Mouse (Mus musculus): ENCODE measurements at regions not wholly inside any gene's neighbourhood (a gene's known extent, or its start where the extent isn't known, plus 50 kb on each side); places are given as distances from the start of the nearest gene placed in this dataset.

GRCm38 (mm10) chr5:133676791-133677450, 422.6 kb upstream of the Castor2 start:
- no peak overlapping the region for H3K27ac ChIP-seq
- no peaks in the 10 kb centered on the region for H3K4me1 ChIP-seq (replicated peaks)
- no peak overlapping the region for H3K9ac ChIP-seq
- no peak overlapping the region for H3K4me2 ChIP-seq
- H3K27me3 ChIP-seq, result no peaks in the 10 kb centered on the region
- ATAC-seq (ENCODE audit: low read depth) (no peak), DNase-seq (no peak)
- H3K9me3 ChIP-seq (replicated peaks), result no peaks in the 10 kb centered on the region
- H3K36me3 ChIP-seq, result no peaks in the 10 kb centered on the region
- 79% methylated on average over 15 of the region's 15 CpGs for WGBS (ENCODE audit: insufficient replicate concordance)
- H3K4me3 ChIP-seq (replicated peaks), result no peak overlapping the region

GRCm38 (mm10) chr5:133675636-133676035, 423.9 kb upstream of the Castor2 start:
- H3K9ac ChIP-seq, result no peak overlapping the region
- H3K27me3 ChIP-seq, result no peaks in the 10 kb centered on the region
- DNase-seq (no peak), ATAC-seq (ENCODE audit: low read depth) (no peak)
- no peak overlapping the region for H3K4me3 ChIP-seq (replicated peaks)
- 33% methylated on average over 3 of the region's 3 CpGs for WGBS (ENCODE audit: insufficient replicate concordance)
- no peaks in the 10 kb centered on the region for H3K9me3 ChIP-seq (replicated peaks)
- no peak overlapping the region for H3K27ac ChIP-seq
- H3K4me1 ChIP-seq (replicated peaks), result no peaks in the 10 kb centered on the region
- no peak overlapping the region for H3K4me2 ChIP-seq
- no peaks in the 10 kb centered on the region for H3K36me3 ChIP-seq

GRCm38 (mm10) chr5:133666473-133666872, 433.0 kb upstream of the Castor2 start:
- no peak overlapping the region for H3K9ac ChIP-seq
- DNase-seq (no peak), ATAC-seq (ENCODE audit: low read depth) (no peak)
- H3K9me3 ChIP-seq (replicated peaks), result no peaks in the 10 kb centered on the region
- H3K4me3 ChIP-seq (replicated peaks), result no peak overlapping the region
- no peaks in the 10 kb centered on the region for H3K4me1 ChIP-seq (replicated peaks)
- no peak overlapping the region for H3K27ac ChIP-seq
- no peaks in the 10 kb centered on the region for H3K27me3 ChIP-seq
- no peaks in the 10 kb centered on the region for H3K36me3 ChIP-seq
- 28% methylated on average over 6 of the region's 6 CpGs for WGBS (ENCODE audit: insufficient replicate concordance)
- H3K4me2 ChIP-seq, result no peak overlapping the region

DNA sequence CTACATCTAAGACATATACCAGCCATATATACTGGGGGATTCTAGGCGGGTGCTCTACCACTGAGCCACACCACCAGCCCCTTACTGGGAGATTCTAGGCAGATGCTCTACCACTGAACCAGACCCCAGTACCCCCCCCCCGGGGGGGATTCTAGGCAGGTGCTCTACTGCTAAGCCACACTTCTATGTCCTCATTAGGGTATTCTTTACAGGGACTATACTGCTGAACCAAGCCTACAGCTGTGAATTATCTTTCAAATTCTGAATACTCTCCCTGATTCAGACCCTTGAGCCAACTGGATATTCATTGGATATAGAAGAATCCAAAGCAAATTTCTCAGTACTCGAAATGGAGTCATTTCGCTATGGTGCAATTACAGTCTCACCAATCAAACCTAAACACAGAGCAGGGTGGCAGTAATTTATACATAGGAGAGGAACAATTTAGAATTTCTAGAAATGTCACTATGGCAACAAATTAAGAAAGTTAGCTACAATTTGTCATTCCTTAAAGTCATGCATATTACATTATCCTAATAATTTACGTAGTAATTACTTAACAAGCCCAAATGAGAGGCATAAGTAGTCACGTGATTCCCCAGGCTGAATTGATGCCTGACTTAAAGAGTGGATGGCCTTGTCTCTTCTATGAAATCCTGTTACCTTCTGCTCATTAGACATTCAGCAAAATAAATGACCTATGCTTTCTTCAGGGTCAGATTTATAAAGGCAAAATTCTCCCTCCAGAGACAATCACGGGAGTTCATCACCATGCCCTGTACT, 436.8 kb upstream of the Castor2 start:
- Histone ChIP-seq H3K4me3 (replicated peaks) (no peak overlapping the region), H3K27ac (no peak overlapping the region), H3K4me1 (replicated peaks) (no peaks in the 10 kb centered on the region), H3K36me3 (no peaks in the 10 kb centered on the region), H3K9ac (no peak overlapping the region), H3K27me3 (no peaks in the 10 kb centered on the region), H3K4me2 (no peak overlapping the region), H3K9me3 (replicated peaks) (no peaks in the 10 kb centered on the region)
- 62% methylated on average over 7 of the region's 7 CpGs for WGBS (ENCODE audit: insufficient replicate concordance)
- DNase-seq (no peak), ATAC-seq (ENCODE audit: low read depth) (no peak)

GRCm38 (mm10) chr5:133660351-133660750, 439.2 kb upstream of the Castor2 start:
- no peaks in the 10 kb centered on the region for H3K36me3 ChIP-seq
- H3K9me3 ChIP-seq (replicated peaks), result 0 out of 2 replicates have a peak, but pooled peaks cover 5% of the 10 kb centered on the region
- DNase-seq (no peak), ATAC-seq (ENCODE audit: low read depth) (no peak)
- H3K9ac ChIP-seq, result no peak overlapping the region
- H3K4me3 ChIP-seq (replicated peaks), result no peak overlapping the region
- H3K27me3 ChIP-seq, result no peaks in the 10 kb centered on the region
- no peak overlapping the region for H3K27ac ChIP-seq
- 74% methylated on average over 11 of the region's 11 CpGs for WGBS (ENCODE audit: insufficient replicate concordance)
- H3K4me1 ChIP-seq (replicated peaks), result no peaks in the 10 kb centered on the region
- no peak overlapping the region for H3K4me2 ChIP-seq

DNA sequence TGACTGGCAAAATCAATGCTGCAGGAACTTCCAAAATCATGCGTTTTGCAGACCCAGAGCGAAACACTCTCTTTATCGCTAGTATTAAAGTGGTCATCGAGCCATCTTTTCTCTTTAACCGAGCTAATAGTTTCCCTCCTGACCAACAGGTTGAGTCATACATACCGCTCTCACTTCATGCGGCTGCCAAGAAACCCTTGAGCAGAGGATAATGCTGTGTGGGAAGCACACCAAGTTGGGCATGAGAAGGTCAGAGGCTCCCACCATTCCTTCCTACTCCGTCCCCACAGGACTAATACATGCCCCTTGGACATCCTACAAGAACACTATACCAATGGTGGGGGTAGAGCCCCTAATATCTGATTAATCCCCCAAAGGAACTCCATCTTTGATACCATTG, 442.7 kb upstream of the Castor2 start:
- H3K36me3 ChIP-seq, result no peaks in the 10 kb centered on the region
- 78% methylated on average over 8 of the region's 8 CpGs for WGBS (ENCODE audit: insufficient replicate concordance)
- 0 out of 2 replicates have a peak, but pooled peaks cover 8% of the 10 kb centered on the region for H3K9me3 ChIP-seq (replicated peaks)
- H3K27ac ChIP-seq, result no peak overlapping the region
- no peaks in the 10 kb centered on the region for H3K27me3 ChIP-seq
- H3K4me3 ChIP-seq (replicated peaks), result no peak overlapping the region
- no peak overlapping the region for H3K9ac ChIP-seq
- no peak overlapping the region for H3K4me2 ChIP-seq
- DNase-seq, result no peak
- ATAC-seq (ENCODE audit: low read depth), result no peak
- H3K4me1 ChIP-seq (replicated peaks), result no peaks in the 10 kb centered on the region

DNA sequence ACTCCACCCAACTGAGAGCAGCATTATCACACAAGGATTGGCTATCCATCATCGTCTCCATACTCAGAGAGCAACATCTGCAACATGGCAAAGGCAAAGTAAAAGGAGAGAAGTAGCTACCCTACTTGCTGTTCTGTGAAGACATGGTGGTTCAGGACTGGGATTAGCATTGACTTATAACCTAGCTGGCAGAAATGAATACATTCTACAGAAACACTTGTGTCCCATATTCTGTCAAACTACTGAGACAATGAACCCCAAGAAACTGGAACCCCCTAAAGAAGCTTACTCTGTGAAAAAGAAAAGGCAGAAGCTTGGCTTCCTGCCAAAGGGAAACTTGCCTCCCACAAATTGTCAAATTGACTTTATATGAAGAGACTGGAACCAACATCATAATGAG, 446.1 kb upstream of the Castor2 start:
- no peak overlapping the region for H3K27ac ChIP-seq
- H3K4me3 ChIP-seq (replicated peaks), result no peak overlapping the region
- no peak overlapping the region for H3K4me2 ChIP-seq
- 58% methylated on average over 1 of the region's 1 CpGs for WGBS (ENCODE audit: insufficient replicate concordance)
- no peak overlapping the region for H3K9ac ChIP-seq
- H3K27me3 ChIP-seq, result no peaks in the 10 kb centered on the region
- no peaks in the 10 kb centered on the region for H3K4me1 ChIP-seq (replicated peaks)
- no peak for ATAC-seq (ENCODE audit: low read depth)
- no peak for DNase-seq
- H3K9me3 ChIP-seq (replicated peaks), result 0 out of 2 replicates have a peak, but pooled peaks cover 8% of the 10 kb centered on the region
- H3K36me3 ChIP-seq, result no peaks in the 10 kb centered on the region

DNA sequence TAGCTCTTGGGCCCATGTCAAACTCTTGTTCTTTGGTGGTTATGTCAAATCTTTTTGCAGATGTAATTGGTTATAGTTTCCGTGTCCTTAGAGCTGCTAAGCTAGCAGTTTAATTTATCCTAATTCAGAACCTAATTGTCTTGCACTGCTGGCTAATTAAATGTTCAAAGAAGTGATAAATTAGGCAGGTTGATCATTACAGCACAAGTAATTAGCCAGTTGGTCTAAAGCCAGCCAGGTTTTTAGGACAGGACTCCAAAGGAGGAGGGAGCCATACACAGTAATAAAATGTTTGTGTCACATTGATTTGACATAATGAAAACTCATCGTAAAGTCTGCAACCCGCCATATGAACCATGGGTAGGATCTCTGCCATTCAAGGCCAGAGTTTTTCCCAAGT, 449.3 kb upstream of the Castor2 start:
- H3K36me3 ChIP-seq, result no peaks in the 10 kb centered on the region
- DNase-seq (no peak), ATAC-seq (ENCODE audit: low read depth) (no peak)
- H3K4me1 ChIP-seq (replicated peaks), result no peaks in the 10 kb centered on the region
- 0 out of 2 replicates have a peak, but pooled peaks cover 2% of the 10 kb centered on the region for H3K9me3 ChIP-seq (replicated peaks)
- 62% methylated on average over 3 of the region's 3 CpGs for WGBS (ENCODE audit: insufficient replicate concordance)
- H3K27me3 ChIP-seq, result no peaks in the 10 kb centered on the region
- H3K27ac ChIP-seq, result no peak overlapping the region
- no peak overlapping the region for H3K4me3 ChIP-seq (replicated peaks)
- H3K4me2 ChIP-seq, result no peak overlapping the region
- H3K9ac ChIP-seq, result no peak overlapping the region

GRCm38 (mm10) chr5:133645696-133646195, 453.8 kb upstream of the Castor2 start:
- WGBS (ENCODE audit: insufficient replicate concordance), result 73% methylated on average over 3 of the region's 3 CpGs
- Histone ChIP-seq H3K36me3 (no peaks in the 10 kb centered on the region), H3K4me2 (no peak overlapping the region), H3K9me3 (replicated peaks) (no peaks in the 10 kb centered on the region; the same call in 1 of the 2 replicates), H3K27ac (no peak overlapping the region), H3K27me3 (no peaks in the 10 kb centered on the region), H3K9ac (no peak overlapping the region), H3K4me1 (replicated peaks) (no peaks in the 10 kb centered on the region), H3K4me3 (replicated peaks) (no peak overlapping the region)
- ATAC-seq (ENCODE audit: low read depth) (no peak), DNase-seq (no peak)

DNA sequence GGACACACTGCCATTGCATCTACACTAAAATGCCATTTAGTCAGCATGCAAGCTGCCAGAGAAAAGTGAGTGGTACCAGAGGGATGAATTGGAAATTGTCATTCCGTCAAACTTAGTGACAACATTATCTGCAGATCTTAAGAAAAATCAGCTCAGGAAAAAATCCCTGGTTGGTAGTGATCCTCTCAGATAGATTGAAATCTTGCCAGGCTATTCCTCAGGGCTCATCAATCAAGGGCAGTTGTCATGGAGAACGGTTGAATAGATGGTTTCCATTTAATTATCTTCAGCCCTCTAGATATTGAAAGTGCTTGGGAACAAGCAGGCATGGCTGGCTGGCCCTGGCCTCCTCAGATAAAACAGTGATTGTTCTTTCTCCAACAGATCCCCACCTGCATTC, 456.2 kb upstream of the Castor2 start:
- WGBS (ENCODE audit: insufficient replicate concordance), result 61% methylated on average over 2 of the region's 2 CpGs
- DNase-seq (no peak), ATAC-seq (ENCODE audit: low read depth) (no peak)
- no peaks in the 10 kb centered on the region for H3K36me3 ChIP-seq
- H3K27me3 ChIP-seq, result no peaks in the 10 kb centered on the region
- H3K4me1 ChIP-seq (replicated peaks), result no peaks in the 10 kb centered on the region
- no peak overlapping the region for H3K4me2 ChIP-seq
- H3K9me3 ChIP-seq (replicated peaks), result no peaks in the 10 kb centered on the region; the same call in 1 of the 2 replicates
- no peak overlapping the region for H3K9ac ChIP-seq
- H3K27ac ChIP-seq, result no peak overlapping the region
- no peak overlapping the region for H3K4me3 ChIP-seq (replicated peaks)

- DNase-seq, result no peak
These were observed 465.0 kb upstream of the Castor2 start for GRCm38 (mm10) chr5:133634481-133634880.

More at GRCm38 (mm10) chr5:133634481-133634880, 465.0 kb upstream of the Castor2 start:
- ATAC-seq (ENCODE audit: low read depth), result no peak
- H3K4me1 ChIP-seq (replicated peaks), result no peaks in the 10 kb centered on the region
- no peak overlapping the region for H3K27ac ChIP-seq
- 52% methylated on average over 5 of the region's 5 CpGs for WGBS (ENCODE audit: insufficient replicate concordance)
- no peaks in the 10 kb centered on the region for H3K27me3 ChIP-seq
- no peak overlapping the region for H3K4me3 ChIP-seq (replicated peaks)
- H3K36me3 ChIP-seq, result no peaks in the 10 kb centered on the region
- H3K9me3 ChIP-seq (replicated peaks), result 0 out of 2 replicates have a peak, but pooled peaks cover 2% of the 10 kb centered on the region
- no peak overlapping the region for H3K9ac ChIP-seq
- no peak overlapping the region for H3K4me2 ChIP-seq

Data from liver, embryonic 13.5 days (tissue).